Mouse (Mus musculus) liver, adult 2 months (tissue): Measurements from ENCODE around the gene E2f4.

Experiments used
- CTCF ChIP-seq: fragments of 200-500 bp; IDR thresholded peaks from 2 replicates; pipeline ENCODE4 v1.5.1; 2011; ENCODE audit warnings: low read depth, low read length, control low read depth
- POLR2A ChIP-seq: fragments of 200-500 bp; IDR thresholded peaks from 2 replicates; pipeline ENCODE4 v1.6.1; 2011; ENCODE audit warnings: low read length, control low read depth; ENCODE audit not compliant: insufficient read depth; ENCODE audit errors: extremely low read depth

GRCm38 (mm10) chr8:105323183-105323582 is 25.7 kb downstream of the E2f4 start:
- no peak for TF ChIP-seq CTCF
- no peak for TF ChIP-seq POLR2A
